Mouse (Mus musculus): ENCODE measurements around the gene Ifit1bl2. TPM values are rescaled to one million over a fixed set of nuclear protein-coding genes. Genes with fewer than 3 reads are reported as not detected.

The Ifit1bl2 gene
- 0.10 and 0.41 TPM in 2 replicates for polyA plus RNA-seq (2014; fragmentation: Nextera tagmentation; extraction: Ambion mirVana)

DNA sequence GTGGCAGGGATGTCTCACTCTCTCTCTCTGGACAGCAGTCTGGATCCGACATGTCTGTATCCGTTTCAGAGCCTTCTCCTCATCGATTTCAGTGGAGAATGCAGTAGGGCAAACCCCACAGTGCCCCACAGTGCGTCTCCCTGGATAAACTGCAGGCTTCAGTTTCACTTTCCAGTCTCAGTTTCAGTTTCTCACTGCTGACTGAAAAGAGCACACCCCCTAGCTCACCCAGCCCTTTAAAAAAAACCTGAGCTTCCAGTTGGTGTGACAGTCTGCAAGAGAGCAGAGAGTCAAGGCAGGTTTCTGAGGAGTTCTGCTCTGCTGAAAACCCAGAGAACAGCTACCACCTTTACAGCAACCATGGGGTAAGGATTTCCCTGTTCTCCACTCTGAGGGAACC is at the start of gene Ifit1bl2, which contains the start of gene Ifit1:
TSS of gene Ifit1bl2 (minus strand) at position 121 of the 400 bp plus-strand sequence.
TSS of gene Ifit1 (plus strand) at position 249 of the 400 bp plus-strand sequence.
- Histone ChIP-seq H3K9ac (ENCODE audit: low read length) (no peak within 1 kb of the TSS), H3K4me3 (ENCODE audit: low read depth, low read length) (no peak within 1 kb of the TSS), H3K27me3 (replicated peaks; ENCODE audit: control insufficient read depth, insufficient read depth, low read length) (no peaks in the 10 kb centered on the region), H3K36me3 (ENCODE audit: control insufficient read depth, insufficient read depth, low read length) (no peaks in the 10 kb centered on the region), H3K9me3 (replicated peaks; ENCODE audit: control insufficient read depth, low read length) (no peaks in the 10 kb centered on the region), H3K4me2 (ENCODE audit: low read length) (no peak within 1 kb of the TSS), H3K27ac (ENCODE audit: low read depth, low read length) (no peak within 1 kb of the TSS), H3K4me1 (ENCODE audit: control insufficient read depth, insufficient read depth, low read length) (no peaks in the 10 kb centered on the region)
- WGBS: 66% methylated on average over 4 of the region's 4 CpGs
- DNase-seq (ENCODE audit: low spot score): no peak
- ATAC-seq: no peak

DNA sequence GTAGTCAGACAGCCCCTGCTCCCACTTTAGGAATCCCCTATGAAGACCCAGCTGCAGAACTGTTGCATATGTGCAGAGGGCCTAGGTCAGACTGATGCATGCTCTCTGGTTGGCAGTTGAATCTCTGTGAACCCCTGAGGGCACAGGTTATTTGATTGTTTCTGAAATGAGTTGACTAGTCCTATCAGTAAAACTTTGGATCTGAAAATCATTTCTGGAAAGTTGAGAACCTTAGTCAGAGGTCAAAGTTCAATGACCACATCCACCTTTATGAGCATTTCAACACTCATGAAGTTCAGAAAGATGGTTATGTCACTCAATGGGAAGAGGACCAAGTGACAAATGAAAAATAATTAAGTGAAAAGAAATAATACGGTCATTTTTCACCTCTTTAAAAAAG is 45.0 kb upstream of the Ifit1bl2 start:
- Histone ChIP-seq H3K4me2 (ENCODE audit: low read length) (no peak overlapping the region), H3K27ac (ENCODE audit: low read depth, low read length) (no peak overlapping the region), H3K4me1 (ENCODE audit: control insufficient read depth, insufficient read depth, low read length) (no peaks in the 10 kb centered on the region), H3K27me3 (replicated peaks; ENCODE audit: control insufficient read depth, insufficient read depth, low read length) (no peaks in the 10 kb centered on the region), H3K9me3 (replicated peaks; ENCODE audit: control insufficient read depth, low read length) (no peaks in the 10 kb centered on the region), H3K36me3 (ENCODE audit: control insufficient read depth, insufficient read depth, low read length) (no peaks in the 10 kb centered on the region), H3K9ac (ENCODE audit: low read length) (no peak overlapping the region), H3K4me3 (ENCODE audit: low read depth, low read length) (no peak overlapping the region)
- WGBS: 98% methylated on average over 1 of the region's 1 CpGs
- no peak for ATAC-seq
- DNase-seq (ENCODE audit: low spot score): no peak

GRCm38 (mm10) chr19:34684857-34685256 is 44.3 kb upstream of the Ifit1bl2 start:
- no peaks in the 10 kb centered on the region for H3K27me3 ChIP-seq (replicated peaks; ENCODE audit: control insufficient read depth, insufficient read depth, low read length)
- H3K4me2 ChIP-seq (ENCODE audit: low read length): no peak overlapping the region
- WGBS: 61% methylated on average over 1 of the region's 1 CpGs
- no peak overlapping the region for H3K9ac ChIP-seq (ENCODE audit: low read length)
- no peak overlapping the region for H3K4me3 ChIP-seq (ENCODE audit: low read depth, low read length)
- H3K27ac ChIP-seq (ENCODE audit: low read depth, low read length): no peak overlapping the region
- ATAC-seq (no peak), DNase-seq (ENCODE audit: low spot score) (peak; percentile 59)
- H3K9me3 ChIP-seq (replicated peaks; ENCODE audit: control insufficient read depth, low read length): no peaks in the 10 kb centered on the region
- no peaks in the 10 kb centered on the region for H3K4me1 ChIP-seq (ENCODE audit: control insufficient read depth, insufficient read depth, low read length)
- H3K36me3 ChIP-seq (ENCODE audit: control insufficient read depth, insufficient read depth, low read length): no peaks in the 10 kb centered on the region

DNA sequence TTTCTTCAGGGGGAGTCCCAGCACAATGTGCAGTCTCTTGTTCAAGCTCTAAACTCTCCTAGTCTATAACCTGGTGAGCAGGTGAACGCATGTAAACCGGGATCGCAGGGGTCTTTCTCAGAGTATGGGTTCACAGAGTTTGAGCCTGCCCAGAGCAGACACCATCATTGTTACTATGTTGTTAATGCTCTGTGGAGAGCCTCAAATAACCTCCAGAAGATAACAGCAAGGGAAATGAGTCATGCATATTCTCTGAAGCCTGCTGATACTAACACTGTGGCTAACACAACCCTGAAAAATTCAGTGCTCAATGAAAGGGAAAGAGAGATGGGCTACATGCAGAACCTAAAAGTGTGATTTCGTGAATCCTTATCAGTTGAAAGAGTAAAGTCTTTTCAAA is 37.9 kb upstream of the Ifit1bl2 start:
- Histone ChIP-seq H3K9ac (ENCODE audit: low read length) (no peak overlapping the region), H3K4me2 (ENCODE audit: low read length) (no peak overlapping the region), H3K27me3 (replicated peaks; ENCODE audit: control insufficient read depth, insufficient read depth, low read length) (no peaks in the 10 kb centered on the region), H3K36me3 (ENCODE audit: control insufficient read depth, insufficient read depth, low read length) (no peaks in the 10 kb centered on the region), H3K9me3 (replicated peaks; ENCODE audit: control insufficient read depth, low read length) (no peaks in the 10 kb centered on the region), H3K4me3 (ENCODE audit: low read depth, low read length) (no peak overlapping the region), H3K4me1 (ENCODE audit: control insufficient read depth, insufficient read depth, low read length) (no peaks in the 10 kb centered on the region), H3K27ac (ENCODE audit: low read depth, low read length) (no peak overlapping the region)
- DNase-seq (ENCODE audit: low spot score) (no peak), ATAC-seq (no peak)
- WGBS: 84% methylated on average over 4 of the region's 4 CpGs

DNA sequence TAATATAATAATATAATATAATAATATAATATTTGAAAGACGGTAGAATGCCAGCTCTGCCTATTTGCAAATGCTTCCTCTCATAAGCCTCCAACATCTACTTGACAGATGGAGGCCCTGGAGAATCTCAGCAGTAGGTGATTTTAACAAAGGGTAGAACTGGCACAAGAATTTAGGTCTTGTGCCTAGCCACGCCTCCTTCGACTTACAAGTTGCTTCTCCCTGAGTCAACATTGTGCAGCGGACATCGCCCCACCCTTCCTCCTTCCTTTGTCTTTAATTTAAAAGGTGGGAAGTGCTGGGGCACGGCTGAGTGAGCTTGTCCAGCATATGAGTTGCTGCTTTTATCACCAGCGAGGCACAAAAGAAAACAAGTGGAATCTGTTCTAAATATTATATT is 32.9 kb upstream of the Ifit1bl2 start:
- WGBS: 51% methylated on average over 7 of the region's 7 CpGs
- DNase-seq (ENCODE audit: low spot score): no peak
- Histone ChIP-seq H3K27ac (ENCODE audit: low read depth, low read length) (no peak overlapping the region), H3K27me3 (replicated peaks; ENCODE audit: control insufficient read depth, insufficient read depth, low read length) (no peaks in the 10 kb centered on the region), H3K9me3 (replicated peaks; ENCODE audit: control insufficient read depth, low read length) (no peaks in the 10 kb centered on the region), H3K4me1 (ENCODE audit: control insufficient read depth, insufficient read depth, low read length) (no peaks in the 10 kb centered on the region), H3K36me3 (ENCODE audit: control insufficient read depth, insufficient read depth, low read length) (no peaks in the 10 kb centered on the region), H3K4me2 (ENCODE audit: low read length) (no peak overlapping the region), H3K9ac (ENCODE audit: low read length) (no peak overlapping the region), H3K4me3 (ENCODE audit: low read depth, low read length) (no peak overlapping the region)
- ATAC-seq: no peak

GRCm38 (mm10) chr19:34666127-34666526 is 25.6 kb upstream of the Ifit1bl2 start:
- Histone ChIP-seq H3K27ac (ENCODE audit: low read depth, low read length) (no peak overlapping the region), H3K27me3 (replicated peaks; ENCODE audit: control insufficient read depth, insufficient read depth, low read length) (no peaks in the 10 kb centered on the region), H3K9ac (ENCODE audit: low read length) (no peak overlapping the region), H3K36me3 (ENCODE audit: control insufficient read depth, insufficient read depth, low read length) (no peaks in the 10 kb centered on the region), H3K4me1 (ENCODE audit: control insufficient read depth, insufficient read depth, low read length) (no peaks in the 10 kb centered on the region), H3K4me2 (ENCODE audit: low read length) (no peak overlapping the region), H3K9me3 (replicated peaks; ENCODE audit: control insufficient read depth, low read length) (no peaks in the 10 kb centered on the region), H3K4me3 (ENCODE audit: low read depth, low read length) (no peak overlapping the region)
- DNase-seq (ENCODE audit: low spot score): peak; percentile 89
- 1% methylated on average over 5 of the region's 5 CpGs for WGBS
- no peak for ATAC-seq

DNA sequence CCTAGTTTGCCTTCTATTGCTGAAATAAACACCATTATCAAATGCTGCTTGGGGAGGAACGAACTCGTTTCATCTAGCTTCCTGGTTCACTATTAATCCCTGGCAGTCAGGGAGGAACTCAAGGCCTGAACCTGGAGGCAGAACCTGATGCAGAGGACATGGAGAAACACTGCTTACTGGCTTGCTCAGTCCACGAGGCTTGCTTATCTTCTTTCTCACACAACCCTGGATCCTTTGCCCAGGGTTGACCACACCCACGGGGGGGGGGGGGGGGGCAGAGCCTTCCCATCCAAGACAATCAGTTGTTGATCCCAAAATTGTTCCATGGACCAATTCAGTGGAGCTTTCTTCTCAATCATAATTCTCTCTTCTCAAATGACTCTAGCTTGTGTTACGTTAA is 22.2 kb upstream of the Ifit1bl2 start:
- no peaks in the 10 kb centered on the region for H3K27me3 ChIP-seq (replicated peaks; ENCODE audit: control insufficient read depth, insufficient read depth, low read length)
- peak overlapping the region; percentile 51; the same call in 1 of the 2 replicates for H3K4me2 ChIP-seq (ENCODE audit: low read length)
- DNase-seq (ENCODE audit: low spot score) (no peak), ATAC-seq (peak; percentile 24; the same call in 1 of the 2 replicates)
- WGBS: 50% methylated on average over 5 of the region's 5 CpGs
- H3K36me3 ChIP-seq (ENCODE audit: control insufficient read depth, insufficient read depth, low read length): no peaks in the 10 kb centered on the region
- no peak overlapping the region for H3K27ac ChIP-seq (ENCODE audit: low read depth, low read length)
- H3K9me3 ChIP-seq (replicated peaks; ENCODE audit: control insufficient read depth, low read length): no peaks in the 10 kb centered on the region
- H3K9ac ChIP-seq (ENCODE audit: low read length): no peak overlapping the region
- H3K4me3 ChIP-seq (ENCODE audit: low read depth, low read length): no peak overlapping the region
- no peaks in the 10 kb centered on the region for H3K4me1 ChIP-seq (ENCODE audit: control insufficient read depth, insufficient read depth, low read length)

- ATAC-seq (peak; percentile 94), DNase-seq (ENCODE audit: low spot score) (peak; percentile 86)
- 14% methylated on average over 13 of the region's 13 CpGs for WGBS
- no peaks in the 10 kb centered on the region for H3K36me3 ChIP-seq (ENCODE audit: control insufficient read depth, insufficient read depth, low read length)
- no peak overlapping the region for H3K27ac ChIP-seq (ENCODE audit: low read depth, low read length)
- H3K4me2 ChIP-seq (ENCODE audit: low read length): peak overlapping the region; percentile 51
- H3K27me3 ChIP-seq (replicated peaks; ENCODE audit: control insufficient read depth, insufficient read depth, low read length): no peaks in the 10 kb centered on the region
- no peaks in the 10 kb centered on the region for H3K4me1 ChIP-seq (ENCODE audit: control insufficient read depth, insufficient read depth, low read length)
- H3K9me3 ChIP-seq (replicated peaks; ENCODE audit: control insufficient read depth, low read length): no peaks in the 10 kb centered on the region
- no peak overlapping the region for H3K9ac ChIP-seq (ENCODE audit: low read length)
- peak overlapping the region; percentile 25 for H3K4me3 ChIP-seq (ENCODE audit: low read depth, low read length)
These were observed 21.5 kb upstream of the Ifit1bl2 start for GRCm38 (mm10) chr19:34662067-34662507.

DNA sequence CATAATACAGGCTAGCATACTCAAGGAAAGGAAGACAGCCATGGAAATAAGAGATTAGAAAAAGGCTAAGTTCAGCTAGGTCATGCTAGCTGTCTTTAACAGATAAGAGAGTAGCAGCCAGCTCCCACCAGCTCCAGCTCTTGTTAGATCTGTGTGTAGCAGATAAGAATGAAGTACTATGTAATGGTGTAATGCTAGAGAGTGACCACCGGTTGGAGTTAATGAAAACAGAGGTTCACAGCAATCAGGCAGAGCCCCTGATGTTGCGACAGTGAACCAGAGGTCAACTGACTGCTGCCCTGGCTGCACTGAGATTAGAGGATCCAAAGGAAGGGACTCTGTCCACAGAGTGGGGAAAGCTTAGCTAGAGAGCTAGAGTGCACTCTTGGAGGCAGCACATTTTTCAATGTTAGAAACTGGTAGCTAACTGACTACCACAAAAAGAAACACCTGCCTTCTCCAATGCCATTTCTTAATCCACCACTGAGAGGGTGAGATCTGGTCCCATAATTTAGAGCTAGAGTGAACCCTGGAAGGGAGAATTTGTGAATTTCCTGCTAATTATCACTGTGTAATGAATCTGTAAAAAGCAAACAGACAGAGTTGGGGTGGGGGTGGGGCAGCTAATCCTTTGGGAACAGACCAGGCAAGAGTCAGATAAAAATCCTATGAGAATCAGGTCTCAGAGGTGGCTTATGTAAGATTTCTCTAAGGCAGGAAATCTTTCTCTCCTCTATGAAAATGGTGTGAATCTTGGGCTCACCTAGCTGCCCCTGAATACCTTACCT is 16.2 kb upstream of the Ifit1bl2 start:
- Histone ChIP-seq H3K4me3 (ENCODE audit: low read depth, low read length) (no peak overlapping the region), H3K27ac (ENCODE audit: low read depth, low read length) (no peak overlapping the region), H3K36me3 (ENCODE audit: control insufficient read depth, insufficient read depth, low read length) (no peaks in the 10 kb centered on the region), H3K9ac (ENCODE audit: low read length) (no peak overlapping the region), H3K4me2 (ENCODE audit: low read length) (no peak overlapping the region), H3K4me1 (ENCODE audit: control insufficient read depth, insufficient read depth, low read length) (no peaks in the 10 kb centered on the region), H3K9me3 (replicated peaks; ENCODE audit: control insufficient read depth, low read length) (no peaks in the 10 kb centered on the region), H3K27me3 (replicated peaks; ENCODE audit: control insufficient read depth, insufficient read depth, low read length) (no peaks in the 10 kb centered on the region)
- WGBS: 33% methylated on average over 2 of the region's 2 CpGs
- ATAC-seq (no peak), DNase-seq (ENCODE audit: low spot score) (no peak)
